Mouse (Mus musculus) stomach, postnatal 0 days (tissue): ENCODE results near the gene Slamf9. TPM values are rescaled to one million over a fixed set of nuclear protein-coding genes. Genes with fewer than 3 reads are reported as not detected.
A peak's percentile ranks its signal among the peaks of the same experiment; 100 is the strongest.

Source experiments
- ATAC-seq: fragments of 200-750 bp; cut with Nextera tagmentation; 2 replicates; pipeline ENCODE4 v1.8.0; 2017; ENCODE audit not compliant: low FRiP score, low TSS enrichment
- DNase-seq: peaks from one replicate; pipeline ENCODE4 v3.0.0-alpha.2; 2016; ENCODE audit warnings: low spot score
- H3K27ac ChIP-seq: fragments of 300-500 bp; sonication (generic); replicated peaks from 2 replicates; pipeline ENCODE4 v1.5.1; 2014; ENCODE audit warnings: mild to moderate bottlenecking, control low read depth
- H3K27me3 ChIP-seq: fragments of 300-500 bp; sonication (generic); 2 replicates; pipeline ENCODE4 v1.6.1; 2014; ENCODE audit warnings: low read length; ENCODE audit not compliant: control insufficient read depth, insufficient read depth
- H3K36me3 ChIP-seq: fragments of 300-500 bp; sonication (generic); 2 replicates; pipeline ENCODE4 v1.6.1; 2014; ENCODE audit warnings: low read length, mixed read lengths; ENCODE audit not compliant: control insufficient read depth, insufficient read depth
- H3K4me1 ChIP-seq: fragments of 300-500 bp; sonication (generic); replicated peaks from 2 replicates; pipeline ENCODE4 v1.6.1; 2014; ENCODE audit warnings: antibody characterized with exemption; ENCODE audit not compliant: control insufficient read depth, insufficient read depth
- H3K4me2 ChIP-seq: fragments of 300-500 bp; sonication (generic); replicated peaks from 2 replicates; pipeline ENCODE4 v1.6.1; 2014; ENCODE audit warnings: low read depth, mild to moderate bottlenecking, control low read depth, moderate library complexity
- H3K4me3 ChIP-seq: fragments of 300-500 bp; sonication (generic); 2 replicates; pipeline ENCODE4 v1.5.1; 2014; ENCODE audit warnings: low read depth, low read length, control low read depth
- H3K9ac ChIP-seq: fragments of 300-500 bp; sonication (generic); 2 replicates; pipeline ENCODE4 v1.6.1; 2014; ENCODE audit warnings: mild to moderate bottlenecking, low read length, control low read depth, mixed read lengths
- H3K9me3 ChIP-seq: fragments of 300-500 bp; sonication (generic); 2 replicates; pipeline ENCODE4 v1.6.1; 2016; ENCODE audit warnings: low read length; ENCODE audit not compliant: control insufficient read depth
- CTCF ChIP-seq: IDR thresholded peaks from 2 replicates; pipeline ENCODE4 v1.5.1; 2016; ENCODE audit warnings: antibody characterized with exemption, low read depth, mild to moderate bottlenecking, moderate library complexity
- EP300 ChIP-seq: optimal IDR thresholded peaks from 2 replicates; pipeline ENCODE3; 2016; ENCODE audit warnings: antibody characterized with exemption
- WGBS: fragments of 180-500 bp; shearing (Covaris S2); extraction: QIAGEN DNeasy Blood & Tissue Kit; methylation state at CpG from one replicate; pipeline ENCODE4 v1.1.7; 2014; 5-methylcytosine and 5-hydroxymethylcytosine counted together
- polyA plus RNA-seq: library from polyadenylated mRNA; unstranded; fragments of >200 nt; fragmentation: Nextera tagmentation; extraction: Ambion mirVana; gene quantifications from 2 replicates; pipeline ENCODE4 v1.2.1, GENCODE M21; 2015

The Slamf9 gene
- 1.8 TPM in 2 replicates for polyA plus RNA-seq

- no peak within 1 kb of the TSS for H3K4me3 ChIP-seq
- H3K27me3 ChIP-seq: no peaks in the 10 kb centered on the region
- H3K9ac ChIP-seq: no peak within 1 kb of the TSS
- no peak within 1 kb of the TSS for H3K27ac ChIP-seq
- H3K4me2 ChIP-seq: no peak within 1 kb of the TSS
- no peaks in the 10 kb centered on the region for H3K4me1 ChIP-seq
- DNase-seq (no peak), ATAC-seq (peak; percentile 72)
- no peaks in the 10 kb centered on the region for H3K36me3 ChIP-seq
- 39% methylated on average over 7 of the region's 7 CpGs for WGBS
- no peaks in the 10 kb centered on the region for H3K9me3 ChIP-seq
- TF ChIP-seq EP300 (no peak), CTCF (no peak)
Measured at GRCm38 (mm10) chr1:172475054-172475741, at the start of gene Slamf9. Slamf9 (plus strand) TSS chr1:172475358.

- DNase-seq (no peak), ATAC-seq (no peak)
- H3K4me3 ChIP-seq: no peak overlapping the region
- H3K27me3 ChIP-seq: no peaks in the 10 kb centered on the region
- H3K9me3 ChIP-seq: no peaks in the 10 kb centered on the region
- 0 out of 2 replicates have a peak, but pooled peaks cover 4% of the 10 kb centered on the region for H3K4me1 ChIP-seq
- 40% methylated on average over 1 of the region's 1 CpGs for WGBS
- no peak overlapping the region for H3K9ac ChIP-seq
- no peaks in the 10 kb centered on the region for H3K36me3 ChIP-seq
- 0 out of 2 replicates have a peak overlapping the region, but pooled peaks have one; percentile 18 for H3K27ac ChIP-seq
- TF ChIP-seq EP300 (no peak), CTCF (no peak)
- H3K4me2 ChIP-seq: no peak overlapping the region
Measured at GRCm38 (mm10) chr1:172426419-172426818, 48.7 kb upstream of the Slamf9 start.

GRCm38 (mm10) chr1:172427841-172428240, 47.3 kb upstream of the Slamf9 start:
- no peak overlapping the region for H3K9ac ChIP-seq
- H3K4me3 ChIP-seq: no peak overlapping the region
- ATAC-seq: no peak
- no peak for TF ChIP-seq EP300
- no peak for TF ChIP-seq CTCF
- H3K36me3 ChIP-seq: no peaks in the 10 kb centered on the region
- no peak for DNase-seq
- H3K27ac ChIP-seq: no peak overlapping the region
- H3K4me2 ChIP-seq: no peak overlapping the region
- no peaks in the 10 kb centered on the region for H3K9me3 ChIP-seq
- H3K4me1 ChIP-seq: 0 out of 2 replicates have a peak, but pooled peaks cover 6% of the 10 kb centered on the region
- WGBS: 91% methylated on average over 3 of the region's 3 CpGs
- no peaks in the 10 kb centered on the region for H3K27me3 ChIP-seq

DNA sequence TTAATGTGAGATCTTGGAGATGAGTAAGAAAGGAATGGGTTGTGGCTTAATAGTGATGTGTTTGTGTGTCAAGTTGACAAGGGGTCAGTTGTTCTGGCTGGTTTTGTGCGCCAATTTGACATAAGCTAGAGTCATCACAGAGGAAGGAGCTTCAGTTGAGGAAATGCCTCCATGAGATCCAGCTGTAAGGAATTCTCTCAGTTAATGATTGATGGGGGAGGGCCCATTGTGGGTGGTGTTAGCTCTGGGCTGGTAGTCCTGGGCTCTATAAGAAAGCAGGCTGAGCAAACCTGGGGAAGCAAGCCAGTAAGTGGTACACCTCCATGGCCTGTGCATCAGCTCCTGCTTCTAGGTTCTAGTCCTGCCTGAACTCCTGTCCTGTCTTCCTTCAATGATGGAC, 46.5 kb upstream of the Slamf9 start:
- TF ChIP-seq CTCF: no peak
- TF ChIP-seq EP300: no peak
- H3K36me3 ChIP-seq: no peaks in the 10 kb centered on the region
- no peaks in the 10 kb centered on the region for H3K27me3 ChIP-seq
- no peak overlapping the region for H3K4me3 ChIP-seq
- DNase-seq: peak; percentile 44
- H3K9ac ChIP-seq: no peak overlapping the region
- no peaks in the 10 kb centered on the region for H3K9me3 ChIP-seq
- ATAC-seq: no peak
- H3K4me2 ChIP-seq: no peak overlapping the region
- WGBS: 83% methylated on average over 1 of the region's 1 CpGs
- 0 out of 2 replicates have a peak, but pooled peaks cover 6% of the 10 kb centered on the region for H3K4me1 ChIP-seq
- H3K27ac ChIP-seq: no peak overlapping the region

- Histone ChIP-seq H3K4me2 (no peak overlapping the region), H3K4me1 (0 out of 2 replicates have a peak, but pooled peaks cover 6% of the 10 kb centered on the region), H3K27ac (peak overlapping the region; percentile 63), H3K27me3 (no peaks in the 10 kb centered on the region), H3K4me3 (no peak overlapping the region), H3K9ac (no peak overlapping the region), H3K9me3 (no peaks in the 10 kb centered on the region), H3K36me3 (no peaks in the 10 kb centered on the region)
- 45% methylated on average over 9 of the region's 9 CpGs for WGBS
- peak; percentile 47 for TF ChIP-seq CTCF
- TF ChIP-seq EP300: no peak
- DNase-seq (no peak), ATAC-seq (0 out of 2 replicates have a peak, but pooled peaks have one; percentile 33)
Measured at GRCm38 (mm10) chr1:172430731-172431220, 44.4 kb upstream of the Slamf9 start.
